Mouse (Mus musculus) left cerebral cortex, postnatal 4 days (tissue): ENCODE data around the gene Nhlrc4. TPM values are rescaled to one million over a fixed set of nuclear protein-coding genes. Genes with fewer than 3 reads are reported as not detected.
A peak's percentile ranks its signal among the peaks of the same experiment; 100 is the strongest.

Experiments
- DNase-seq: peaks from one replicate; pipeline ENCODE4 v3.0.0-alpha.2; 2022
- intact Hi-C: fragments of 180-260 bp; cut with DNase I; formaldehyde crosslinking; loops from one replicate; pipeline ENCODE4 v1.15.1; 2025
- total RNA-seq, 2 experiments: library from RNA; stranded (reverse); gene quantifications; 2 replicates each; pipeline ENCODE4 v1.2.3; 2021

Nhlrc4 gene
- total RNA-seq, 2 experiments from 2014 or later, result not detected

DNA sequence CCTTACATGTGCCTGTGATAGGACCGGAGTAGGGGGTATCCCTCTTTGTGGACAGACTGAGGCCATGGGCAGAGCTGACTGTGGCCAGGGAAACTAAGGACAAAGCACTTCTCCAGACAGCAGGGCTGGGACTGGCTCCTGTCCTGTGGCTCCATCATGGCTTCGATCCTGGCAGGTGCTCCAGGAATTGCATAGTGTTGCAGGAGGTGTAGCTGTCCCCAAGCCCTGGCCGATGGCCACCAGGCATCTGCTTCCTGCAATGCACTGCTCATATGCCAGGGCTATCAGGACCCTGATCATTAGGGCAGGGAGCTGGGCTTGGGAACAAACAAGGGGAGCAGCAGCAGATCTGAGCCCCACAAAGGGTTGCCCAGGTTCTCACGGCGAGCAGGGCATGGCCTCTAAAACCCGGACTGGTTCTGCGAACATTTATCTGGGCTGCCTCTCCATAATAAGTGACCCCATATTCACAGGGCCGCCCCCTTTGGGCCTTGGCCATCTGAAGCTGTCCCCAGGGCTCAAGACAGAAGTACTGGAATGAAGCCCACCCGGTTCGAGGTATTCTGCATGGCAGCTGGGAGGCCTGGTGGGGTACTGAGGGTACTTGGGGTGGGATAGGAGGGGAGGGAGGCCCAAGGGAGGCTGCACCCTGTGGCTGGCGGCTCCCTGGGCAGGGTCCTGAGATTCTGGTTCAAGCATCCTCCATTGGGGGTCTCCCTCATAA, 14.2 kb upstream of the Nhlrc4 start:
- peak; percentile 69 for DNase-seq
- intact Hi-C loops, result no loop called here

DNA sequence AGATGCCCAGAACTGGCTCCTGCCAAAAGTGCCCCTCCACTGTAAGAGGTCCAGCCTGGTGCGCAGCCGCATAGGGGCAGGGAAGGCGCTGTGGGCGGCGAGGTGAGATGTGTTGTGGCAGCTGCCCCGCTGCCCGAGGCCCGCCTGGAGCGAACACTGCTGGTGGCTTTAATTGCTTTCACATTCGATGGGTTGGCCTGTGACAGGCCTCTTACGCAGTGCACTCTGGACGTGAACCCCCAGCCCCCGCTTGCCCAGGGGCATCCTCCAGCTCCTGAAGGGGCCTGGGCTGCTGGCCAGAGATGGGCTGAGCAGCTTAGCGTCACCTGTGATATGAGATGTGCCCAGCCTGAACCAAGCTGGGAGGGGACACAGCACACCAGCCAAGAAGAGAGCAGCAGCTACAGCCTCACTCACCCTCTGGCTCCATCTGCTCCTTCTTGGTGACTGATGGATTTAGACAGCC, 12.9 kb upstream of the Nhlrc4 start:
- DNase-seq, result peak; percentile 93
- intact Hi-C loops, result no loop called here

DNA sequence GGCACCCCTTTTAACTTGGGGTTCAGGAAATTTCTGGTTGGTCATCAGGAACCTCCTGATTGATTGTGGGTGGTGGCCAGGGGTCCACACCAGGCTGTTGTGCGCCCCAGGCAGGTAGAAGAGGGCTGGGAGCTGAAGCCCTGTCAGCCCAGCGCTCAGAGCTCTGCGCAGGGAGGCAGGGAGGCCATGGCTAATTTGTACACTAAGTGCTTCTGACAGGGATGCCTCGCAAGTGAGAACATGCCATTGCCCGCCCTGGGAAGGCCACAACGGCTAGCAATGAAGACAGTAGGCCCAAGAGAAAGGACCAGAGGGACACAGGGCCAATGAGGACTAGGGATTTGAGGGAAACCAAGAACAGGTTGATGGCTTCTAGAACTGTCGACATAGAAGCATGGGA, 11.9 kb upstream of the Nhlrc4 start:
- intact Hi-C loops, result no loop called here

DNA sequence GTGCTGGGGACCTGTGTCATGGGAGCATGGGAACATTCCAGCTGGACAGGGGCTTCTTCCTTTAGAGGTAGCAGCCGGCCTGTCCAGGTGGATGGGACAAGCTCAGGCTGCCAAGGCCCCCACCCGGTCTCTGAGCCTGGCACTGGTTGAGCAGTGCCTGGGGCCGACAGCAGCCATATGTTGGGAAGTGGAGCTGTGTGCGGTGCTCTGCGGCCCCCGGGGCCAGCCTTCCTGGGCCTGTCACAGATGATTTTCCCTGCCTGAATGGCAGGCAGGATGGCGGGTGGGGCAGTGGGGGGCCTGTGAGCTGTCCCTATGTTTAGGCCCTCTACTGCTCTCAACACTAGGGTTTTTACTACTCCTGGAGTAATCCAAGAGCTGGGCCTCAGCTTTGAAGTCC, 11.4 kb upstream of the Nhlrc4 start:
- DNase-seq, result peak; percentile 89
- intact Hi-C loops, result no loop called here

More for the DNA sequence above, 11.9 kb upstream of the Nhlrc4 start:
- peak; percentile 58 for DNase-seq

DNA sequence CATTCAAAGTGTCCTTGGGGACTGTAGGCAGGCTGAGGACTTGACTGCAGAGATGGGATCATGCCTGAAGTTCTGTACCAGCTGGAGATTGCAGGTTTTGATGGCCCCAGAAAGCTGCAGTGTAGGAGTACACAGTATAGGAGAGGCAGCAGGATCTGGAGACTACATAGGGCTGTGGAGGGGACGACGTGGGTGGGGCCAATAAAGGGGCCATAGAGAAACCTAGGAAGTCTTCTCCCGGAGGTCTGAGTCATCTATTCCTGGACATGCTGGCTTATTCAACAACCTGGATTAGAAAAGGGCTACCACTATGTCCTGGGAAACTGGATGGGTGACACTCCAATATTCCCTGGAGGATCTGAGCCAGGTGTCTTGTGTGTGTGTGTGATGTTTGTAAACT, 11.0 kb upstream of the Nhlrc4 start:
- intact Hi-C loops, result no loop called here
- no peak for DNase-seq

DNA sequence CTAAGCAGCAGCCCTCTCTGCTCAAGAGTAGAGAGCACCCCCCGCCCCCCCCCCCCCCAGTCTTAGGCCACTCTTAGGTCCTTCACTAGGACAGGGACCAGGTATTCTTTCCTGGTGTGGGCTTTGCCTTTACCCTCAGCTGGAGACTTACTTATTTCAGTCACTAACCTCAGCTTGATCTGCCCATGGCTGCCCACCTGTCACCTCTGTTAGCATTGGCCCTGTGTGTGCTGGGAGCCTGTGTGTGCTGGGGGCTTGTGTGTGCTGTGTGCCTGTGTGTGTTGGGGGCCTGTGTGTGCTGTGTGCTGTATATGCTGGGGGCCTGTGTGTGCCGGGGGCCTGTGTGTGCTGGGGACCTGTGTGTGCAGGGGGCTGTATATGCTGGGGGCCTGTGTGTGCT, 9.9 kb upstream of the Nhlrc4 start:
- no peak for DNase-seq
- intact Hi-C loops, result no loop called here

DNA sequence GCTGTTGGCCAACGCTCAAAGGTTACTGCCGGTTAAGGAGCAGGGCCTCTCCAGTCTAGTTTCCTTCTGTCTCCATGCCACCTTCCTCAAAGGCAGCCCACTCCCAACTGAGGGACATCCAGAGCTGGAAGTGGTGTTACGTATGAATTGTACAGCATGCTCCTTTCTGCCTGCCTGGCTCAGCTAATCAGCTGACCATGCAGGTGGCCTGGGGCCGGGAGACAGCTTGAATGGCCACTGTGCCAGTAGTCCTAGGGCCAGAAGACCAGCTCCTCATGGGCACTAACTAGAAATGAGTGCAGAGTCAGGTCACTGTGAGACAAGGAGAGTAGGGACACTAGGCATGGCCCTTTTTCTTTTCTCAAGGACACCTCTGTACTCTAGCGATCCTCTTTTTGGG, 8.4 kb upstream of the Nhlrc4 start:
- peak; percentile 69 for DNase-seq
- intact Hi-C loops, result no loop called here

DNA sequence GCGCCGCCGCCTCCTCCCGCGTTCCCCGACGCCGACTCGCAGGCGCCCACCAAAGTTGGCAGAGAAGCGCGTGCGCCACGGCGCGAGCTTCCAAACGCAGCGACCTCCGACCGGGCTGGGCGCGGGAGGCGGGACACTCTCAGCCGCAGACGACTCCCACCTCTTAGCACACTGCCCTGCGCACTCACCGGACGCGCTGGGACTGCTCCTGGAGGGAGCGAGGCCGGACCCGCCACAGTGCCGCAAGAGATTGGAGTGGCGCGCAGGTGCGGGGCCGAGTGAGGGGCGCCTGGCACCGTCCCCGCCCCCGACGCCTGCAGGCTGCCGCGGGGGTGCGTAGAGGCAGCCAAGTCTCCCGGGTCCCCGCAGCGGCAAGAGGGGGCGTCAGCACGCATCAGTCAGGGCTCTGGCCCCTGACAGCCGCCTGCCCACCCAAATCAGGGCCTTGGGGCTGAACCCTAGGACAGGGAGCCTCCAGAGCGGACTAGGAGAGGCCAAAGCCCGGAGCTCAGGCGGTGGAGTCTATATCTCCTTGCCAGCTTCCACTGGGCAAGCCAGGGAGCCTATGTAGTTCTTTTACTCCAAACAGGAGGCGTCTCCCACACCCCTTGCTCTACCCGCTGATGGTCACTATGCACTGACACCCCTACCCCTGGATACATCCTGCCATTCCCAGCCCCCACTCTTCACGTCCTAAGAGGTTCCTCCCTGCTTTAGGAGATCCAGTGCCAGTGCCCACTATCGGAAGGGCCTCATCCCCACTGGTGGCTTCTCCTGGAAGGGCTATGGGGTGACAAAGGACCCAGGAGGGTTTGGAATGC, 7.3 kb upstream of the Nhlrc4 start, which contains the start of gene A930017K11Rik:
A930017K11Rik (minus strand) TSS at position 763 of the 821 bp plus-strand sequence.
- no peak for DNase-seq
- intact Hi-C loops, result no loop called here

DNA sequence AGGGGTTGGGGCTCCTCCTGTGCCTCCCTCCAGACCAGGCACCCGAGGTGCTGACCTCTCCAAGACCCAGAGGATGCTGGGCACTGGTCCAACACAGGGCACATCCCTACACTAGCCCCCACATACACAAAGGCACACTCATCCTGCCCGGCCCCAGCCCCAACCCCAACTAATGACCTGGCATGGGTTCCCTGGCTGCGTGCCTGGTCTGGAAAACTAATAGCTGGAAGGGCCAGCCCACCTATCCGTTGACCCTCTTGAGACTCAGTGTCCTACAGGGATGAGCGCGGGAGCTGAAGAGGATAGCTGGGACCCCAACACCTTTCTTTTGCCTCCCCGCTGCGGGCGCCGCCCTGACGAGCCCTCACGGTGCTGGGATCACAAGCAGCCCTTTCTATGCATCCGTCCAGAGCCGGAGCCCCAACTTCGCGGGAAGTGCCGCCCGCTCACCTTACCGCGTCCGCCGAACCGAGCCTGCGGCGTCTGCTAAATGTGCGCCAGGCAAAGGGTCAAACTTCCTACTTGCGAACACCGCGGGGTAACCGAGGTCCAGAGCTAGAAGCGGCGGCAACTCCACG, 6.6 kb upstream of the Nhlrc4 start:
- intact Hi-C loops, result no loop called here

DNA sequence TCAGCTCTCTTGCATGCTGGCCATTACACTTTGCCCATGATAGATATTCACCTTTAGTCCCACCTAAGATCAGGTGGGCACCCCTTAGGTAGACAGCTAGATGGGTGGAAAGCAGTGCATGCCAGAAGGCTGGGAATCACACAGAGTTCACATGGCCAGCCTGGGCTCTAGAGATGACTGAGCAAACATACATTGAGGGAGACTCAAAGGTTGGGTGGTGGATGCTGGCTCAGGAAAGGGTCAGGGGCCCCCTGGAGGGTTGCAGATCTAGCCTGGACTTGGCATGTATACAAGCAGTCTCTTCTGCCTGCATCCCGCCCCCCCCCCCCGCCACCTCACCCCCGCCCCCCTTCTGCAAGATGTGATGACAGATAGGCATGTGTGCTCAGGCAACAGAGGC, 5.9 kb upstream of the Nhlrc4 start:
- intact Hi-C loops, result no loop called here
- DNase-seq, result no peak

More for the DNA sequence above, 6.6 kb upstream of the Nhlrc4 start:
- peak; percentile 67 for DNase-seq

DNA sequence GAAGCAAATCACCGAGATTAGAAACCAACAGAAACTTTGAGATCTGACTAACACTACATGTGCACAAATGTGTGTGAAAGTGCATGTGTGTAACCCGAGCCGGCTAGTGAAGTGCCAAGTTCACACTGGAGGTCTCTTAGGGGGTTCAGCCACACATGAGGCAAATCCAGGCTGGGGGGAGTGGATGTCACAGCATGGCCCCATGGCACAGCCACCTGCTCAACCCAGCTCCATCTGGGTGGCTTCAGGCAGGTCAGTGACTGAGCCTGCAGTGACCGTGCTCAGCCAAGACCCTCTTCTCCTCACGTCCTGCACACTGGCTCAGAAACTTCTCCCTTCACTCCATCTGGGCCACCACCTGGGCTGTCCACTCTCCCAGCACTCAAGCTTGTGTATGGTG, 5.2 kb upstream of the Nhlrc4 start:
- peak; percentile 61 for DNase-seq
- intact Hi-C loops, result no loop called here

DNA sequence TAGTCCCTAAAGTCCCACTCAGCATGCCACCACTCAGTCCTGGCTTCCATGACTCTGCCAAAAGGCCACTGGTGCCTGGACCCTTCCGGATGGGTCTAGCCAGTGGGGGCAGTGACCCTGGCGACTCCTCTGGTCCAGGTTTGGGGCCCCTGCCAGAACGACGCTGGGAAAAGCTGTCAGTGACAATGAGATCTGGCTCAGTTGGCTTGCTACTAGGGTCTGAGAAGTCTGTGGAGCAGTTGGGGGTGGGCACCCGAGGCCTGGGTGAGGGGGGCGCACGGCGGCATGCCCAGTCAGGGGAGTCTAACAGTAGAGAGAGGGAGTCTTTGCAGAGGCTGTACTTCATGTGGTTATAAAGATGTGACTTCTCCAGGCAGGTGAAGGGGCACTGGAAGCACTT, 3.3 kb upstream of the Nhlrc4 start:
- DNase-seq, result peak; percentile 55

DNA sequence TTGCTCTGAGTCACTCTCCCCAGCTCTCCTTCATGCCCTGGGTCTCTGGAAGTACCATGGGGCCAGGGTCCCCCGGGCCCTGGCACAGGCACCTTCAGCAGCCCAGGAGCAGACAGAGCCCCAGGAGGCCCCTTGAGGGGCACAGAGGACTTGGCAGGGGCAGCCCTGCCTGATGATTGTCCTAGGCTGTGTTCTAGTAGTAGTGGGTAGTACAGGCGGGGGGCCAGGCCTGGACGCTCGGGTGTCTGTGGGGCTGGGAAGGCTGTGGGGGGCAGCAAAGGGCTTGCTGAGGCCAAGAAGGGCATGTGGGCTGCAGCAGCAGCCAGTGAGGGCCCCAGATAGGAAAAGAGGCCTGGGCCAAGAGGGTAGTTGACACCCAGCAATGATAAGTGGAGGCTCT, 2.8 kb upstream of the Nhlrc4 start:
- intact Hi-C loops, result no loop called here

More for the DNA sequence above, 3.3 kb upstream of the Nhlrc4 start:
- intact Hi-C loops, result no loop called here

DNA sequence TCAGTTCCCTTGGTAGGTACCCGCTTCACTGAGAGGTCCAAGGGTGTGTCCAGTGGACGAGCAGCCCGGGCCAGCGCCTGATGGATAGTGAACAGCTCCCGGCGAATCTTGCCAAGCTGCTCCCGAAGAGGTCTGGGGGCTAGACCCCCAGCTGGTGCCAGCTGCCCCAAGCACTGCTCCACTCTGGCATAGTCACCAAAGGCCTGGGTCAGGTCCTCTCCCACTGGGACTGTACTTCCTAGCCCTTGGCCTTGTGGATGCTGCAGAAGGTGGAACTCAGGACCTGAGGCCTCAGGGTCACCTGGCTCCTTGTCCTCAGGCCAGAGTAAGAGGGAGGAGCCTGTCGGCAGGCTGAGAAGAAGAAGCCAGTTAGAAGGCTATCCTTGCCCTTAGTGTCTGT, 2.1 kb upstream of the Nhlrc4 start:
- intact Hi-C loops, result no loop called here
- DNase-seq, result no peak

More for the DNA sequence above, 2.8 kb upstream of the Nhlrc4 start:
- DNase-seq, result no peak

DNA sequence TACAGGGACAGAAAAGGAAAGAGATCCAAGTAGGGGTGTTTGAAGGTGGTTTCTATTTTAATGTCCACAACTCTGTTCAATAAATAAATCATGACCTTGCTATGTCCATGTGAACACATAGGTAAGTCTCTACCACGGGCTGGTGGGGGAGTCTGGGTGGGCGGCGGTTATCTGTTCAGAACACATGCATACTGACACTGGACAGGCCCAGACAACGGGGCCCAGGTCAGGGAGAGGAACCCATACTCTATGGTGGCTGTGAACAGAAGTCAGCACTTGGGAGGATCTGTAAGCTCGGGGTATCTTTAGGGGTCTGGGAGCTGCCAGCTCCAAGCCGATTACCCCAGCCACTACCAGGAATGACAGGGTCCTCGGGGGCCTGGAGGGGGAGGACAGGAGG, 1.6 kb upstream of the Nhlrc4 start:
- DNase-seq, result no peak
- intact Hi-C loops, result no loop called here

DNA sequence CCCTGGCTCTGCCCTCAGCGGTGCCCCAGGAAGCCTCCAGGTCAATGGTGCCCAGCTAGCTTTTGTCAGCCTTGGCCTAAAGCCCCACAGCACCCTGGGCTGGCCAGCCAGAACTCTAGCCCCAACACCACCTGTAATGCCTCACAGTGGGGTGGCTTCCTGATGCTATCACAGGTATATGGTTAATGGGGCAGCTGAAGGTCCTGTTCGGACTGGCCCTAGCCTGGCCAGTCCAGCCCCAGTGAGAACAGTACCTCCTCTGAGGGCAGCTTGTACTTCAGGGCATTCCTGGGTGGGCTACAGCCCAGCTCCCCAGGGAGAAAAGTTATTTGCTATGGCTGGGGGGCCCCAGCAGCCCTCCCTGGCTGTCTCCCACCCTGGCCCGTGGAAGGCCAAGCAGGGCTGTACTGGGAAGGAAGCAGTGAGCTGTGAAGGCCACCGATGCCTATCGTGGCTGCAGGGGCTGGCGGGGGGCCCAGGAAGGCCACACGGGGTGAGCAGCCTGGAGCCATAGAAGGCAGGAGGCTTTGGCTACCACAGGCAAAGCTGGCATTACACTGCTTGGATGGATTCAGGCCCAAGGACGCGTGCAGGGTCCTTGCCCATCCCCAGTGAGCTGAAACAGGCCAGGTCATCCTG, 875 bp upstream of the Nhlrc4 start:
- no peak for DNase-seq
- intact Hi-C loops, result no loop called here

DNA sequence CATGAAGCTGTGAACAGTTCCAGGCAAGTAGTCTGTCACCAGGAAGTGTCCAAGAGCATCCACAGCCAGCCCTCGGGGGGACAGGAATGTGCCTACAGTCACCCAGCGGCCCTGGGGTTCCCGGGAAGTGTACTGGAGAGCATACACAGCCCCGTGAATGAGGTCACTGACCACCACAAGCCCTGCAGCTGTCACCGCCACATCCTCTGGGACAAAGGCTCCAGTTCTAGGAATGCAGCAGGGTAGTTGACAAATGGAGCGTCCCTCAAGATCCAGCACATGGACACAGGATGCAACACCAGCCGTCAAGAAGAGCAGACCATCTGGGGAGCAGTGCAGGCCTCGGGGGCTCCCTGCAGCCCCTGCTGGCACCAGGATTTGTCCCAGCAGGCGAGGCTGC, 992 bp downstream of the Nhlrc4 start:
- DNase-seq, result no peak
- intact Hi-C loops, result no loop called here

DNA sequence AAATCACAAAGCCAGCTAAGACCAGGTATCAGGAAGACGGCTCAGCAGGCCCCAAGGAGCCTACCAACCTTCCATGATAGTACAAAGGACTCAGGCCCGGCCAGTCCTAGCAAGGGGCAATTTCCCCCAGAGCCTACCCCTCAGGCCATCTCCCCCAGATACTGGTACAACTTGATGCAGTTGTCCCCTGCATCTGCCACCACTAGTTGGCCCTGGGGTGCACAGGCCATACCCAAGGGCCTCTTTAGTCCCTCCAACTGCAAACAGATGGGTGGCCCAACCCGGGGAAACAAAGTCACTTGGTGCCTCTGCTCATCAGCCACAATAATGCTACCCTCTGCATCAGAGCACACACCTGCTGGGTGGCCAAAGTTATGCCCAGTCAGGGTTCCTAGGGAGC, 1.5 kb downstream of the Nhlrc4 start:
- intact Hi-C loops, result no loop called here
- no peak for DNase-seq

DNA sequence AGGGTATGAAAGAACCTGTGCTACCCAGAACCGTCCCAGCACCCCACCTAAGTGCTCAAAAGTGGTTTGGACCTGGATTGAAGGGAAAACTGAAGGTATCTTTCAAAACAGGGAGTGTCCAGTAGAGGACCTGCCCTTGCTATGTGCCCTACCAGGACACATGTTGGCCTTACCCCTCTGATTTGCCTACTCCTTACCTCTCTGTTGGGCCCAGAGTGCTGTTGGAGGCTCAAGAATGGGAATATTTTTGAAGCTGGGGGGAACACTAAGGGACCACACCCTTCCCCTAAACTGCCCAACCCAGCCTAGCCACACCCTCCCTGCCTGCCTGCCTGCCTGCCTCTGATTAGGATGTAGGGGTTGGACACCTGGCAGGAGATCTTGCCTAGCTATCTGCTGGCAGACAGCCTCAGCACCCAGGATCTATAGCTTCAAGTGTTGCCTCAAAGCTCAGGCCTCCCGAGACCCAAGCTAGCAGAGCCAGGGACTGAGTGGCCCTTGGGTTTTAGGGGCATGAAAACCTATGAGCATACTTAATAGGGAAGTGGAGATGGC, 2.1 kb downstream of the Nhlrc4 start:
- no peak for DNase-seq
- intact Hi-C loops, result no loop called here

DNA sequence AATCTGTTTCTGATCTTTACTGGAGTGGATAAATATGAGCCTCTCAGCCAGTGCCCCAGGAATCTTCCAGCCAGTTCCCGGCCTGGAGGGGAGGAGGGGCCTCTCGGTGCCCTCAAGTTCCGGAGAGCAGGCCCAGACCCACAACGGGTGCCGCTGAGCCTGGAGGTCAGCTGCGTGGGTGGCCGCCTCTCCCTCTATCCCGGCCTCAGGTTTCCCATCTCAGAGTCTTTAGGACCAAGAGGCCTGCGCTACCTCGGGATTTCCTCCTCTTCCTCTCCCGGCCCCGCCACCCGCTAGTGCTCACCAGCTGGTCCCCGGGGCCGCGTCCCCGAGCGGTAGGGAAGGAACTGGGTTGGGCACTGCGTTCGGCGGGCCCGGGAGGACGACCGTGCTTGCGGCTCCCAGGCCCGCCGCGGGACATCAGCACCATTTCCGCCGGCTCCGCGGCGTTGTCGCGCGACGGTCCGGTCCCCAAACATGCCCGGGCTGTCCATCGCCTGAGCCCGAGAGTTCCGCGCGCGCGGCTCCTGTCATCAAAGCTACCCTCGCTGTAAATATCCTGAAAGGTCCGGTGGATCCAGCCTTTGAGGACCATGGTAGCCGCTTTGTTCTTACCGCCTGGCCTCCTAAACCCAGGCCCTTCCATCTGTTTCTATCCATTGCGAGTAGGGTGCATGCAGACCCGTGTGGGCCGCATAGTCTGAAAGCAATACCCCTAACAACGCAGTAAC, 3.1 kb downstream of the Nhlrc4 start:
- intact Hi-C loops, result no loop called here
- DNase-seq, result peak; percentile 80
